Mouse (Mus musculus) urinary bladder, postnatal 4 days (tissue): ENCODE measurements around the gene Vmo1.

ENCODE experiments used
- DNase-seq, 2 experiments: peaks; one replicate each; pipeline ENCODE4 v3.0.0; 2021 to 2022; ENCODE audit warnings: low spot score in 2 of 2

Vmo1 gene

GRCm38 (mm10) chr11:70472716-70473115, 41.7 kb downstream of the Vmo1 start:
- no peak for DNase-seq

GRCm38 (mm10) chr11:70469764-70470163, 44.7 kb downstream of the Vmo1 start:
- DNase-seq: no peak

- no peak for DNase-seq
Measured at GRCm38 (mm10) chr11:70467902-70468619, 46.4 kb downstream of the Vmo1 start.

GRCm38 (mm10) chr11:70465824-70466223, 48.6 kb downstream of the Vmo1 start:
- no peak for DNase-seq

- no peak for DNase-seq
Measured at GRCm38 (mm10) chr11:70465211-70465610, 49.2 kb downstream of the Vmo1 start.

- DNase-seq: no peak
Measured at GRCm38 (mm10) chr11:70463970-70464369, 50.4 kb downstream of the Vmo1 start.
